Mouse (Mus musculus) liver, embryonic 16.5 days (tissue): Measurements from ENCODE around the gene Slc9a7. TPM values are rescaled to one million over a fixed set of nuclear protein-coding genes. Genes with fewer than 3 reads are reported as not detected.

Experiments used
- ATAC-seq: fragments of 200-750 bp; cut with Nextera tagmentation; 2 replicates; pipeline ENCODE4 v1.8.0; 2017; ENCODE audit warnings: low read depth, mild to moderate bottlenecking, moderate number of reproducible peaks, moderate library complexity
- H3K27ac ChIP-seq: fragments of 300-500 bp; sonication (generic); 2 replicates; pipeline ENCODE4 v1.5.1; 2014; ENCODE audit warnings: mild to moderate bottlenecking, low read length
- H3K27me3 ChIP-seq: fragments of 300-500 bp; sonication (generic); 2 replicates; pipeline ENCODE4 v1.6.1; 2014; ENCODE audit warnings: low read depth, low read length, mixed read lengths; ENCODE audit not compliant: control insufficient read depth, insufficient read depth
- H3K36me3 ChIP-seq: fragments of 300-500 bp; sonication (generic); 2 replicates; pipeline ENCODE4 v1.6.1; 2014; ENCODE audit warnings: mild to moderate bottlenecking; ENCODE audit not compliant: control insufficient read depth, insufficient read depth
- H3K4me1 ChIP-seq: fragments of 300-500 bp; sonication (generic); 2 replicates; pipeline ENCODE4 v1.6.1; 2014; ENCODE audit warnings: low read depth, low read length, mixed read lengths; ENCODE audit not compliant: control insufficient read depth
- H3K4me2 ChIP-seq: fragments of 300-500 bp; sonication (generic); 2 replicates; pipeline ENCODE4 v1.6.1; 2014; ENCODE audit warnings: low read depth, low read length, mixed read lengths
- H3K4me3 ChIP-seq: fragments of 300-500 bp; sonication (generic); 2 replicates; pipeline ENCODE4 v1.5.1; 2014; ENCODE audit warnings: low read depth, mild to moderate bottlenecking, low read length
- H3K9ac ChIP-seq: fragments of 300-500 bp; sonication (generic); 2 replicates; pipeline ENCODE4 v1.6.1; 2014; ENCODE audit warnings: low read depth, low read length
- H3K9me3 ChIP-seq: fragments of 300-500 bp; sonication (generic); replicated peaks from 2 replicates; pipeline ENCODE4 v1.6.1; 2016; ENCODE audit warnings: low read length; ENCODE audit not compliant: control insufficient read depth
- WGBS: fragments of 180-500 bp; shearing (Covaris S2); extraction: QIAGEN DNeasy Blood & Tissue Kit; methylation state at CpG from one replicate; pipeline ENCODE4 v1.1.7; 2014; ENCODE audit not compliant: insufficient replicate concordance; 5-methylcytosine and 5-hydroxymethylcytosine counted together
- polyA plus RNA-seq: library from polyadenylated mRNA; unstranded; fragments of >200 nt; fragmentation: Nextera tagmentation; extraction: Ambion mirVana; gene quantifications from 2 replicates; pipeline ENCODE4 v1.2.1, GENCODE M21; 2015

Gene Slc9a7
- polyA plus RNA-seq = 0.23 and 0.63 TPM in 2 replicates

GRCm38 (mm10) chrX:20291282-20292039, at the start of gene Slc9a7:
Gene Slc9a7, minus strand, starts transcription at chrX:20291807.
- peak; percentile 75 for ATAC-seq
- Histone ChIP-seq H3K4me3 (peak within 1 kb of the TSS; percentile 53), H3K9ac (no peak within 1 kb of the TSS)

GRCm38 (mm10) chrX:20335722-20336121, 44.1 kb upstream of the Slc9a7 start:
- H3K9me3 ChIP-seq = no peaks in the 10 kb centered on the region
- H3K27ac ChIP-seq = no peak overlapping the region
- no peak overlapping the region for H3K4me3 ChIP-seq
- no peaks in the 10 kb centered on the region for H3K27me3 ChIP-seq
- ATAC-seq = no peak
- no peak overlapping the region for H3K4me2 ChIP-seq
- no peak overlapping the region for H3K9ac ChIP-seq
- no peaks in the 10 kb centered on the region for H3K4me1 ChIP-seq
- H3K36me3 ChIP-seq = no peaks in the 10 kb centered on the region
- 16% methylated on average over 2 of the region's 2 CpGs for WGBS

More at GRCm38 (mm10) chrX:20291282-20292039, at the start of gene Slc9a7:
- Histone ChIP-seq H3K4me1 (no peaks in the 10 kb centered on the region), H3K4me2 (peak within 1 kb of the TSS; percentile 61), H3K9me3 (no peaks in the 10 kb centered on the region), H3K27me3 (peaks cover 9% of the 10 kb centered on the region), H3K36me3 (no peaks in the 10 kb centered on the region), H3K27ac (no peak within 1 kb of the TSS)
- WGBS = 16% methylated on average over 58 of the region's 65 CpGs

- no peak overlapping the region for H3K27ac ChIP-seq
- H3K4me3 ChIP-seq = no peak overlapping the region
- 41% methylated on average over 1 of the region's 1 CpGs for WGBS
- no peaks in the 10 kb centered on the region for H3K9me3 ChIP-seq
- H3K4me2 ChIP-seq = no peak overlapping the region
- no peak overlapping the region for H3K9ac ChIP-seq
- H3K27me3 ChIP-seq = no peaks in the 10 kb centered on the region
- H3K4me1 ChIP-seq = no peaks in the 10 kb centered on the region
- no peaks in the 10 kb centered on the region for H3K36me3 ChIP-seq
- no peak for ATAC-seq
Measured at GRCm38 (mm10) chrX:20332756-20333155, 41.1 kb upstream of the Slc9a7 start.

- no peaks in the 10 kb centered on the region for H3K9me3 ChIP-seq
- no peak for ATAC-seq
- no peak overlapping the region for H3K4me2 ChIP-seq
- H3K9ac ChIP-seq = no peak overlapping the region
- no peaks in the 10 kb centered on the region for H3K36me3 ChIP-seq
- H3K4me3 ChIP-seq = no peak overlapping the region
- H3K4me1 ChIP-seq = no peaks in the 10 kb centered on the region
- H3K27me3 ChIP-seq = no peaks in the 10 kb centered on the region
- no peak overlapping the region for H3K27ac ChIP-seq
- WGBS = 20% methylated on average over 3 of the region's 3 CpGs
Measured at GRCm38 (mm10) chrX:20307215-20307614, 15.6 kb upstream of the Slc9a7 start.

- Histone ChIP-seq H3K4me2 (no peak overlapping the region), H3K4me3 (no peak overlapping the region), H3K27ac (no peak overlapping the region), H3K9me3 (no peaks in the 10 kb centered on the region), H3K27me3 (no peaks in the 10 kb centered on the region), H3K4me1 (no peaks in the 10 kb centered on the region), H3K9ac (no peak overlapping the region), H3K36me3 (no peaks in the 10 kb centered on the region)
- ATAC-seq = no peak
Measured at GRCm38 (mm10) chrX:20305941-20306340, 14.3 kb upstream of the Slc9a7 start.

GRCm38 (mm10) chrX:20303280-20303679, 11.7 kb upstream of the Slc9a7 start:
- Histone ChIP-seq H3K27ac (no peak overlapping the region), H3K9me3 (no peaks in the 10 kb centered on the region), H3K36me3 (no peaks in the 10 kb centered on the region), H3K4me3 (no peak overlapping the region), H3K4me2 (no peak overlapping the region), H3K27me3 (no peaks in the 10 kb centered on the region), H3K4me1 (no peaks in the 10 kb centered on the region), H3K9ac (no peak overlapping the region)
- ATAC-seq = no peak

- Histone ChIP-seq H3K27me3 (peaks cover 9% of the 10 kb centered on the region), H3K9ac (no peak overlapping the region), H3K27ac (no peak overlapping the region), H3K36me3 (no peaks in the 10 kb centered on the region), H3K9me3 (no peaks in the 10 kb centered on the region), H3K4me1 (no peaks in the 10 kb centered on the region), H3K4me3 (peak overlapping the region; percentile 53), H3K4me2 (peak overlapping the region; percentile 61)
- no peak for ATAC-seq
- 43% methylated on average over 11 of the region's 11 CpGs for WGBS
Measured at GRCm38 (mm10) chrX:20292040-20292417, 422 bp upstream of the Slc9a7 start.

- WGBS = 19% methylated on average over 5 of the region's 5 CpGs
Measured at GRCm38 (mm10) chrX:20290715-20291114, 892 bp downstream of the Slc9a7 start.

GRCm38 (mm10) chrX:20288674-20289073, 2.9 kb downstream of the Slc9a7 start:
- H3K9ac ChIP-seq = no peak overlapping the region
- H3K4me2 ChIP-seq = no peak overlapping the region
- WGBS = 46% methylated on average over 3 of the region's 3 CpGs
- no peaks in the 10 kb centered on the region for H3K4me1 ChIP-seq
- peaks cover 9% of the 10 kb centered on the region for H3K27me3 ChIP-seq
- no peak overlapping the region for H3K4me3 ChIP-seq
- ATAC-seq = no peak
- no peaks in the 10 kb centered on the region for H3K9me3 ChIP-seq
- no peaks in the 10 kb centered on the region for H3K36me3 ChIP-seq
- H3K27ac ChIP-seq = no peak overlapping the region

More at GRCm38 (mm10) chrX:20290715-20291114, 892 bp downstream of the Slc9a7 start:
- no peak for ATAC-seq
- Histone ChIP-seq H3K4me2 (peak overlapping the region; percentile 61; the same call in 1 of the 2 replicates), H3K36me3 (no peaks in the 10 kb centered on the region), H3K4me3 (no peak overlapping the region; the same call in 1 of the 2 replicates), H3K27ac (no peak overlapping the region), H3K27me3 (peaks cover 9% of the 10 kb centered on the region), H3K9me3 (no peaks in the 10 kb centered on the region), H3K4me1 (no peaks in the 10 kb centered on the region), H3K9ac (no peak overlapping the region)
